Mouse (Mus musculus): ENCODE results near the gene Ciao1. TPM values are rescaled to one million over a fixed set of nuclear protein-coding genes. Genes with fewer than 3 reads are reported as not detected.
A peak's percentile ranks its signal among the peaks of the same experiment; 100 is the strongest.

Ciao1 gene
- total and polyA plus RNA-seq, 3 experiments, result 83.8 to 86.3 TPM; not detected in 1

DNA sequence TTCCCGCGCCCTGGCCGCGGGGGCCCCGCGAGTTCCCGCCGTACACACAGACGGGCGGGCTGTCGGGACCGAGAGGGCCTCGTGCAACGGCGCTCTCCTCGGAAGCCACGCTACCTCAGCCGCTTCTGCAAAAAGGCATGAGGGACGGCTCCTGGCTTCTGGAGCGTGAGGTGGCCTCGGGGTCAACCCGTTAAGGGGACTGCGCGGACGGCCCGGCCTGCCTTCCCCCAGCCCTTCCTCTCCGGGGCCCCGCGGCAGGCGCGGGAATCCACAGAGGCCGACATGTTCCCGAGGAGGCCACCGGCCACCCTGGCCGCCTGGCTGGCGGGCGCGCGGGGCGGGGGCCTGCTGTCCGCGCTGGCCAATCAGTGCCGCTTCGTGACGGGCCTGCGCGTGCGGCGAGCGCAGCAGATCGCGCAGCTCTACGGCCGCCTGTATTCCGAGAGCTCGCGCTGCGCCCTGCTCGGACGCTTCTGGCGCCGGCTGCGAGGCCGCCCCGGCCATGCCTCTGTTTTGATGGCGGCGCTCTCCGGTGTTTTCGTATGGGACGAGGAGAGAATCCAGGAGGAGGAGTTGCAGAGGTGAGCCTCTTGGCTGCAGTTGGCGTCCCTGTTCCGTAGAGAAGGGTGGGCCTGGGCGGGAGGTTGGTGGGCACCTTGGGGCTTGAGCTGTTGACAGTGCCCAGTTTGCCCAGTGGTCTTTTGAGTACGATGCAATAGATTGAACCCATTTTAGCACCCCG, 22.9 kb upstream of the Ciao1 start (continued):
- TF ChIP-seq MYC (IDR thresholded peaks at IDR 0.05; ENCODE audit: low read depth, low read length) (no peak), RAD21 (IDR thresholded peaks at IDR 0.05; ENCODE audit: low read depth, low read length) (no peak), MAZ (IDR thresholded peaks at IDR 0.05; ENCODE audit: low read depth, low read length) (no peak), JUND (IDR thresholded peaks at IDR 0.05; ENCODE audit: low read depth, low read length) (no peak), NELFE (IDR thresholded peaks at IDR 0.05; ENCODE audit: low read depth, low read length) (peak; percentile 29; the same call in 1 of the 2 replicates), ZMIZ1 (IDR thresholded peaks at IDR 0.05; ENCODE audit: low read depth, low read length) (peak; percentile 71), TBP (IDR thresholded peaks at IDR 0.05; ENCODE audit: low read depth, low read length) (0 out of 2 replicates have a peak, but pooled peaks have one; percentile 11), NRF1 (IDR thresholded peaks at IDR 0.05; ENCODE audit: insufficient read depth, low read depth, low read length, poor library complexity, severe bottlenecking) (peak; percentile 82), SMC3 (IDR thresholded peaks at IDR 0.05; ENCODE audit: low read depth, low read length) (no peak), GABPA (IDR thresholded peaks at IDR 0.05; ENCODE audit: low read depth, low read length) (no peak), POLR2A (IDR thresholded peaks at IDR 0.05; ENCODE audit: control insufficient read depth in 1 of 2, insufficient read depth in 1 of 2, low read depth in 1 of 2, low read length in 2 of 2, poor library complexity in 1 of 2) (peak; percentile 75 to 97), CHD2 (IDR thresholded peaks at IDR 0.05; ENCODE audit: low read length) (no peak), KAT2A (conservative IDR thresholded peaks at IDR 0.05; ENCODE audit: low read depth, low read length) (no peak), MEF2A (IDR thresholded peaks at IDR 0.05; ENCODE audit: extremely low read depth, insufficient replicate concordance, low read depth, low read length, poor library complexity, severe bottlenecking) (no peak), MYB (IDR thresholded peaks at IDR 0.05; ENCODE audit: low read depth, low read length) (no peak), RCOR1 (IDR thresholded peaks at IDR 0.05; ENCODE audit: low read depth, low read length) (no peak), TCF12 (IDR thresholded peaks at IDR 0.05; ENCODE audit: low read depth, low read length) (no peak; the same call in 1 of the 2 replicates), SIN3A (IDR thresholded peaks at IDR 0.05; ENCODE audit: low read length) (no peak; the same call in 1 of the 2 replicates), ELF1 (IDR thresholded peaks at IDR 0.05; ENCODE audit: low read depth, low read length) (no peak), USF2 (IDR thresholded peaks at IDR 0.05; ENCODE audit: borderline replicate concordance in 1 of 2, insufficient read depth in 1 of 2, low read depth in 1 of 2, low read length in 2 of 2) (no peak)

DNA sequence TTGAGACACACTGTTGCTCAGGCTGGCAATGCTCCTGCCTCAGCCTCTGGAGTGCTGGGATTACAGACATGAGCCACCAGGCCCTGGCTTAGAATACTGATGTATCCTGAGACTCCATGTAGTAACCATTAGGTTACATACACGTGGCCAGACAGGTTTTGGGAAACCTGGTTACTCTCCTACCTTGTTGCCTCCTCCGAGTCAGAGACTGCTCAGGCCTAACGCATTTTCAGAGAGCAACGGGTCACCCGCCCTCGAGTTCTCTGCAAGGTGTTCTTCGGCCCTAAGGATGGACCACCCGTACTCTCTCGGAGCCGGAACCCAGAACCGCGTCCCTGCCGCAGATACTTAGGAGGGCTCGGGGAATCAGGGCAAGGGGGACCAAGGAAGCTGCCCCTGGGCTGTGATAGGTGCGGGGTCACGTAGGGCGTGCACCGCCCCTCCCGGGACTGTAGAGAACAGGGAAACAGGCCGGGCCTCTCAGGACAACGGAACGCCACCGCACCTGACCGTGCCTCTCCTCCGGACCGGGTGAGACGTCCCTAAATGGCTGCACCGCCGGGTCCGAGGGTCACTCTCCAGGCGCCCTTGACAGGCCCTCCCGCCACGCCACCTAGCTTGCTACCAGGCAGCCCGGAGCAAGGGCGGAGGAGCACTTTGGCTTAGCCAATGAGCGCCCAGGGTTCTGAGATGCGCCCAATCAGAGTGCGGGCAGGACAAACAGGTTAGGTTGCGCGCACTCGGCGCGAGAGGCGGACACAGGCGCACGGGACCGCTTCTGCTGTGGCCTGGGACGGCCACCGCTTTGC, 22.1 kb upstream of the Ciao1 start, which contains the start of gene Stard7:
TSS of gene Stard7 (plus strand) at position 728 of the 809 bp plus-strand sequence.
- H3K9me3 ChIP-seq (replicated peaks; ENCODE audit: insufficient read depth, low read length), result no peaks in the 10 kb centered on the region
- peak within 1 kb of the TSS; percentile 79 to 96 for H3K4me3 ChIP-seq (ENCODE audit: control insufficient read depth in 1 of 2, insufficient read depth in 1 of 2, low read depth in 2 of 2, low read length in 2 of 2)
- H3K9ac ChIP-seq (ENCODE audit: control insufficient read depth, low read depth, low read length, poor library complexity, severe bottlenecking), result peak within 1 kb of the TSS; percentile 80
- peaks cover 0 to 6% of the 10 kb centered on the region in 2 experiments; a peak in 3 of 4 replicates for H3K4me1 ChIP-seq (ENCODE audit: control insufficient read depth in 1 of 2, insufficient read depth in 2 of 2, low read length in 2 of 2)
- peak; percentile 98 for DNase-seq (ENCODE audit: low read depth, low spot score)
- no peaks in the 10 kb centered on the region for H3K27me3 ChIP-seq (ENCODE audit: control insufficient read depth in 1 of 2, insufficient read depth in 2 of 2, low read length in 2 of 2)
- peaks cover 0 to 12% of the 10 kb centered on the region in 2 experiments; a peak in 2 of 4 replicates for H3K36me3 ChIP-seq (ENCODE audit: control insufficient read depth in 1 of 2, insufficient read depth in 2 of 2, low read length in 2 of 2)
- H3K27ac ChIP-seq (ENCODE audit: control insufficient read depth, low read depth, low read length), result peak within 1 kb of the TSS; percentile 62
- peaks cover 37% of the 10 kb centered on the region for H3K79me2 ChIP-seq (ENCODE audit: control insufficient read depth, insufficient read depth, low read length, poor library complexity)
- TF ChIP-seq GABPA (IDR thresholded peaks at IDR 0.05; ENCODE audit: low read depth, low read length) (no peak), NRF1 (IDR thresholded peaks at IDR 0.05; ENCODE audit: insufficient read depth, low read depth, low read length, poor library complexity, severe bottlenecking) (0 out of 2 replicates have a peak, but pooled peaks have one; percentile 8), MYB (IDR thresholded peaks at IDR 0.05; ENCODE audit: low read depth, low read length) (no peak), NELFE (IDR thresholded peaks at IDR 0.05; ENCODE audit: low read depth, low read length) (peak; percentile 87), MYC (IDR thresholded peaks at IDR 0.05; ENCODE audit: low read depth, low read length) (peak; percentile 67; the same call in 1 of the 2 replicates), TCF12 (IDR thresholded peaks at IDR 0.05; ENCODE audit: low read depth, low read length) (peak; percentile 10; the same call in 1 of the 2 replicates), MAZ (IDR thresholded peaks at IDR 0.05; ENCODE audit: low read depth, low read length) (0 out of 2 replicates have a peak, but pooled peaks have one; percentile 20), TBP (IDR thresholded peaks at IDR 0.05; ENCODE audit: low read depth, low read length) (no peak), POLR2A (IDR thresholded peaks at IDR 0.05; ENCODE audit: control insufficient read depth in 1 of 2, insufficient read depth in 1 of 2, low read depth in 1 of 2, low read length in 2 of 2, poor library complexity in 1 of 2) (peak in 1 of 2 experiments; percentile 84; a peak in 2 of 4 replicates), ZMIZ1 (IDR thresholded peaks at IDR 0.05; ENCODE audit: low read depth, low read length) (peak; percentile 81; the same call in 1 of the 2 replicates), POLR2AphosphoS5 (IDR thresholded peaks at IDR 0.05; ENCODE audit: borderline replicate concordance, low read depth, low read length) (no peak), TAL1 (IDR thresholded peaks at IDR 0.05; ENCODE audit: low read length) (no peak), ZNF384 (IDR thresholded peaks at IDR 0.05; ENCODE audit: low read depth, low read length) (no peak), SIN3A (IDR thresholded peaks at IDR 0.05; ENCODE audit: low read length) (peak; percentile 52; the same call in 1 of the 2 replicates), RAD21 (IDR thresholded peaks at IDR 0.05; ENCODE audit: low read depth, low read length) (no peak), ELF1 (IDR thresholded peaks at IDR 0.05; ENCODE audit: low read depth, low read length) (no peak), CHD2 (IDR thresholded peaks at IDR 0.05; ENCODE audit: low read length) (0 out of 2 replicates have a peak, but pooled peaks have one; percentile 12), BHLHE40 (IDR thresholded peaks at IDR 0.05; ENCODE audit: borderline replicate concordance, low read depth, low read length) (peak; percentile 44; the same call in 1 of the 2 replicates), MAX (IDR thresholded peaks at IDR 0.05; ENCODE audit: low read length) (peak; percentile 70), EP300 (IDR thresholded peaks at IDR 0.05; ENCODE audit: low read depth in 1 of 2, low read length in 2 of 2) (no peak), HCFC1 (IDR thresholded peaks at IDR 0.05; ENCODE audit: low read depth, low read length) (peak; percentile 81)
